Mouse (Mus musculus) liver, adult 2 months (tissue): ENCODE measurements around the gene Hoxd12. TPM values are rescaled to one million over a fixed set of nuclear protein-coding genes. Genes with fewer than 3 reads are reported as not detected.

Experiments used
- DNase-seq: peaks from one replicate; pipeline ENCODE4 v3.0.0-alpha.2; 2011; ENCODE audit warnings: low read depth, low spot score; ENCODE audit errors: extremely low read depth
- H3K27ac ChIP-seq: fragments of 200-500 bp; replicated peaks from 2 replicates; pipeline ENCODE4 v1.5.1; 2012; ENCODE audit warnings: low read depth, mild to moderate bottlenecking, control low read depth, inconsistent platforms, low read length; ENCODE audit not compliant: insufficient read depth
- H3K27me3 ChIP-seq: fragments of 200-500 bp; 2 replicates; pipeline ENCODE4 v1.6.1; 2012; ENCODE audit warnings: mild to moderate bottlenecking, moderate library complexity, low read length, inconsistent platforms; ENCODE audit not compliant: control insufficient read depth, insufficient read depth
- H3K36me3 ChIP-seq: fragments of 200-500 bp; 2 replicates; pipeline ENCODE4 v1.6.1; 2012; ENCODE audit warnings: low read length, inconsistent platforms; ENCODE audit not compliant: control insufficient read depth, insufficient read depth
- H3K4me1 ChIP-seq: fragments of 200-500 bp; 2 replicates; pipeline ENCODE4 v1.6.1; 2011; ENCODE audit warnings: low read length; ENCODE audit not compliant: control insufficient read depth, insufficient read depth
- H3K4me3 ChIP-seq: fragments of 200-500 bp; 2 replicates; pipeline ENCODE4 v1.5.1; 2011; ENCODE audit warnings: low read depth, mild to moderate bottlenecking, control low read depth, low read length, moderate library complexity; ENCODE audit not compliant: insufficient read depth
- H3K79me2 ChIP-seq: fragments of 200-500 bp; 2 replicates; pipeline ENCODE4 v1.6.1; 2012; ENCODE audit warnings: inconsistent platforms, mild to moderate bottlenecking, low read length, moderate library complexity; ENCODE audit not compliant: control insufficient read depth, insufficient read depth
- H3K9ac ChIP-seq: fragments of 200-500 bp; 2 replicates; pipeline ENCODE4 v1.6.1; 2012; ENCODE audit warnings: low read depth, mild to moderate bottlenecking, control low read depth, inconsistent platforms, low read length
- CTCF ChIP-seq: fragments of 200-500 bp; IDR thresholded peaks from 2 replicates; pipeline ENCODE4 v1.5.1; 2011; ENCODE audit warnings: low read depth, low read length, control low read depth
- POLR2A ChIP-seq: fragments of 200-500 bp; IDR thresholded peaks from 2 replicates; pipeline ENCODE4 v1.6.1; 2011; ENCODE audit warnings: low read length, control low read depth; ENCODE audit not compliant: insufficient read depth; ENCODE audit errors: extremely low read depth
- WGBS: fragments of 180-500 bp; shearing (Covaris S2); methylation state at CpG from one replicate; pipeline ENCODE4 v1.1.7; 2018; 5-methylcytosine and 5-hydroxymethylcytosine counted together
- polyA plus RNA-seq: library from polyadenylated mRNA; depleted of rRNA; stranded (reverse); fragments of >200 nt; gene quantifications from 2 replicates; pipeline ENCODE4 v1.2.3, GENCODE M21; 2012
- total RNA-seq: library from RNA; depleted of rRNA; stranded (reverse); fragments of >200 nt; gene quantifications from 2 replicates; pipeline ENCODE4 v1.2.3, GENCODE M21; 2014

Gene Hoxd12
- total and polyA plus RNA-seq, 2 experiments = not detected

DNA sequence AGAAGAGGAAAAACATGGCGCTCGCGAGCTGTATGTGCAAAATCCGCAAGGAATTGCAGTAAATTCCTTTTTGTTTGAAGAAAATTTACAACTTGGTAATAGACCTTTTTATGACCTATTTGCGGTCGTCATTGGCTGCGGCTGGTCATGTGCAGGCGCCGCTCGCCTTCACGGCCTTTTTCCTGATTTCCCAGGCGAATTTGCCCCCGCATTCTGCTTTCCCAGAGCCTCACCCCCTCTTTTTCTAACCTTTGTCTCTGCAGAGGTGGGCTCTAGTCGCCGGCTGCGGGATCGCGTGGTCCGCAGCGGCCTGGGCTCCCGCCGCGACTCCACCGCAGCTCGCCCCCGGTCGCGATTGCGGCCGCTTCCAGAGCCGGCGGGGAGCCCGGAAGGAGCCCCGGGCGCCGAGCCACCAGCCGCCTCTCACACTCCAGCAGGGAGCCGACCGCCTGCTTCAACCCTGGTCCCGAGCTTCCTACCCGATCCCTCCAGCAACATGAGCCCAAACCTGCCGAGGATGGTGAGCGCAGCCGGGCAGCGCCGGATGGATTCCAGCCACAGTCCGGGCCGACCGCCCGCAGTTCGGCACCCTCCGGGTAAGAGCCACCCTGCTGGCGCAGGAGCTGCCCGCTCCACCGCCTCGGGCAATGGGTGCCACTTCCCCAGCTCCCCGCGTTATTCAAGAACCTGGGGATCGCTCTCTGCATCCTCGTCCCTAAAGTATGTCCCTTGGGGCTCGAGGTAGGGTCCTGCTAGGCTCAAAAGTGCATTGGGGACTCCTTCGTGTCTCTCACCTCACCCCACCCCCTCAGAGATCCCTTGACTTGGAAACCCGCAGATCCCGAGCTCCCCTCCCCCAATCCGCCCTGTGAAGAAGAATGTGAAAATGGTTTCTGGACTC, 37.2 kb downstream of the Hoxd12 start, which contains the start of the genes Hoxd3 and Hoxd4:
Gene Hoxd3 (plus strand): TSS at position 207 of the 901 bp plus-strand sequence.
Gene Hoxd4 (plus strand): TSS at position 209 of the 901 bp plus-strand sequence.
- TF ChIP-seq POLR2A (no peak), CTCF (no peak)
- H3K27me3 ChIP-seq = peaks cover 36% of the 10 kb centered on the region; the same call in 1 of the 2 replicates
- no peaks in the 10 kb centered on the region for H3K79me2 ChIP-seq
- no peak within 1 kb of the TSS for H3K27ac ChIP-seq
- WGBS = 3% methylated on average over 65 of the region's 65 CpGs
- H3K4me1 ChIP-seq = no peaks in the 10 kb centered on the region
- DNase-seq = no peak
- peak within 1 kb of the TSS; percentile 2; the same call in 1 of the 2 replicates for H3K4me3 ChIP-seq
- H3K36me3 ChIP-seq = no peaks in the 10 kb centered on the region
- no peak within 1 kb of the TSS for H3K9ac ChIP-seq

- no peak for DNase-seq
- Histone ChIP-seq H3K36me3 (no peaks in the 10 kb centered on the region), H3K4me1 (no peaks in the 10 kb centered on the region), H3K4me3 (no peak overlapping the region), H3K79me2 (no peaks in the 10 kb centered on the region), H3K27me3 (peaks cover 30% of the 10 kb centered on the region; the same call in 1 of the 2 replicates), H3K27ac (no peak overlapping the region), H3K9ac (no peak overlapping the region)
- no peak for TF ChIP-seq POLR2A
- no peak for TF ChIP-seq CTCF
- WGBS = 14% methylated on average over 19 of the region's 19 CpGs
Measured at GRCm38 (mm10) chr2:74713239-74714150, 38.7 kb downstream of the Hoxd12 start.

- TF ChIP-seq CTCF (no peak), POLR2A (no peak)
- H3K27me3 ChIP-seq = peaks cover 25% of the 10 kb centered on the region; the same call in 1 of the 2 replicates
- DNase-seq = no peak
- H3K27ac ChIP-seq = no peak overlapping the region
- H3K9ac ChIP-seq = no peak overlapping the region
- H3K4me3 ChIP-seq = no peak overlapping the region
- no peaks in the 10 kb centered on the region for H3K4me1 ChIP-seq
- no peaks in the 10 kb centered on the region for H3K36me3 ChIP-seq
- no peaks in the 10 kb centered on the region for H3K79me2 ChIP-seq
- 12% methylated on average over 18 of the region's 18 CpGs for WGBS
Measured at GRCm38 (mm10) chr2:74714156-74714789, 39.5 kb downstream of the Hoxd12 start.

- H3K4me1 ChIP-seq = no peaks in the 10 kb centered on the region
- no peak overlapping the region for H3K9ac ChIP-seq
- H3K4me3 ChIP-seq = no peak overlapping the region
- no peak overlapping the region for H3K27ac ChIP-seq
- H3K79me2 ChIP-seq = no peaks in the 10 kb centered on the region
- DNase-seq = no peak
- peaks cover 26% of the 10 kb centered on the region; the same call in 1 of the 2 replicates for H3K27me3 ChIP-seq
- no peaks in the 10 kb centered on the region for H3K36me3 ChIP-seq
- 8% methylated on average over 14 of the region's 14 CpGs for WGBS
- TF ChIP-seq POLR2A (no peak), CTCF (no peak)
Measured at GRCm38 (mm10) chr2:74714881-74715280, 40.1 kb downstream of the Hoxd12 start.

GRCm38 (mm10) chr2:74715504-74716241, 40.9 kb downstream of the Hoxd12 start:
- H3K4me3 ChIP-seq = no peak overlapping the region
- no peak overlapping the region for H3K9ac ChIP-seq
- H3K27ac ChIP-seq = no peak overlapping the region
- no peak for TF ChIP-seq POLR2A
- peak; percentile 91 for TF ChIP-seq CTCF
- no peaks in the 10 kb centered on the region for H3K4me1 ChIP-seq
- DNase-seq = peak; percentile 47
- WGBS = 7% methylated on average over 26 of the region's 26 CpGs
- peaks cover 24% of the 10 kb centered on the region; the same call in 1 of the 2 replicates for H3K27me3 ChIP-seq
- H3K36me3 ChIP-seq = no peaks in the 10 kb centered on the region
- H3K79me2 ChIP-seq = no peaks in the 10 kb centered on the region
